Mouse (Mus musculus) embryonic fibroblast, embryonic 13.5 days (primary cell): ENCODE measurements around the gene Ccdc194. TPM values are rescaled to one million over a fixed set of nuclear protein-coding genes. Genes with fewer than 3 reads are reported as not detected.
A peak's percentile ranks its signal among the peaks of the same experiment; 100 is the strongest.
"Not testable (repeated sequence)": the region's sequence is repeated elsewhere in the genome, so short reads cannot be mapped to it uniquely, and the experiment has no call there.

Source experiments
- H3K27ac ChIP-seq: 2 replicates; pipeline ENCODE4 v1.5.1; 2012; ENCODE audit warnings: low read length, control low read depth, inconsistent platforms; ENCODE audit not compliant: insufficient read depth
- H3K4me1 ChIP-seq: 2 replicates; pipeline ENCODE4 v1.6.1; 2011; ENCODE audit warnings: low read length; ENCODE audit not compliant: control insufficient read depth, insufficient read depth
- H3K4me3 ChIP-seq: 2 replicates; pipeline ENCODE4 v1.5.1; 2011; ENCODE audit warnings: mild to moderate bottlenecking, control low read depth, low read length; ENCODE audit not compliant: insufficient read depth
- CTCF ChIP-seq: IDR thresholded peaks from 2 replicates; pipeline ENCODE4 v1.5.1; 2011; ENCODE audit warnings: mild to moderate bottlenecking, control low read depth, low read length, moderate library complexity, borderline replicate concordance; ENCODE audit not compliant: insufficient read depth
- POLR2A ChIP-seq: IDR thresholded peaks from 2 replicates; pipeline ENCODE4 v1.6.1; 2011; ENCODE audit warnings: low read depth, mild to moderate bottlenecking, control low read depth, low read length, moderate library complexity
- polyA plus RNA-seq: library from polyadenylated mRNA; stranded (reverse); fragments of >200 nt; gene quantifications from 2 replicates; pipeline ENCODE4 v1.2.4, GENCODE M21; 2011; ENCODE audit warnings: low read depth; ENCODE audit not compliant: missing spikeins, insufficient read length

Ccdc194 gene
- polyA plus RNA-seq, 1 experiment = not detected

GRCm38 (mm10) chr8:71535663-71536062 lies 10.2 kb upstream of the Ccdc194 start:
- no peak overlapping the region for H3K27ac ChIP-seq
- TF ChIP-seq POLR2A = no peak
- no peak for TF ChIP-seq CTCF
- peak overlapping the region; percentile 59; the same call in 1 of the 2 replicates for H3K4me3 ChIP-seq
- peaks cover 8% of the 10 kb centered on the region for H3K4me1 ChIP-seq

GRCm38 (mm10) chr8:71534263-71534810 lies 8.8 kb upstream of the Ccdc194 start:
- Histone ChIP-seq H3K4me3 (no peak overlapping the region), H3K27ac (no peak overlapping the region), H3K4me1 (peaks cover 8% of the 10 kb centered on the region)
- TF ChIP-seq CTCF (no peak), POLR2A (no peak)

- H3K4me3 ChIP-seq, H3K4me1 ChIP-seq: not testable (repeated sequence)
- H3K27ac ChIP-seq = peak overlapping the region; percentile 52
Measured at GRCm38 (mm10) chr8:71530735-71531467, 5.4 kb upstream of the Ccdc194 start.

- no peak overlapping the region for H3K4me3 ChIP-seq
- H3K4me1 ChIP-seq = no peaks in the 10 kb centered on the region
- no peak for TF ChIP-seq CTCF
- TF ChIP-seq POLR2A = no peak
- H3K27ac ChIP-seq = no peak overlapping the region
Measured at GRCm38 (mm10) chr8:71528362-71529073, 3.0 kb upstream of the Ccdc194 start.

GRCm38 (mm10) chr8:71527162-71527870 lies 1.8 kb upstream of the Ccdc194 start:
- Histone ChIP-seq H3K4me3 (no peak overlapping the region), H3K4me1 (no peaks in the 10 kb centered on the region), H3K27ac (no peak overlapping the region)
- TF ChIP-seq POLR2A (no peak), CTCF (no peak)

GRCm38 (mm10) chr8:71526272-71526671 lies 761 bp upstream of the Ccdc194 start:
- H3K27ac ChIP-seq = no peak overlapping the region
- no peak for TF ChIP-seq POLR2A
- TF ChIP-seq CTCF = no peak
- H3K4me1 ChIP-seq = no peaks in the 10 kb centered on the region
- no peak overlapping the region for H3K4me3 ChIP-seq

GRCm38 (mm10) chr8:71521634-71522033 lies 3.9 kb downstream of the Ccdc194 start:
- no peaks in the 10 kb centered on the region for H3K4me1 ChIP-seq
- no peak overlapping the region for H3K4me3 ChIP-seq
- H3K27ac ChIP-seq = no peak overlapping the region
- TF ChIP-seq CTCF (peak; percentile 95), POLR2A (no peak)

GRCm38 (mm10) chr8:71519037-71519825 lies 6.3 kb downstream of the Ccdc194 start:
- TF ChIP-seq CTCF = peak; percentile 34; the same call in 1 of the 2 replicates
- not testable (repeated sequence) for H3K4me1 ChIP-seq, H3K27ac ChIP-seq, H3K4me3 ChIP-seq

GRCm38 (mm10) chr8:71516786-71517185 lies 8.7 kb downstream of the Ccdc194 start:
- TF ChIP-seq CTCF (no peak), POLR2A (no peak)
- no peaks in the 10 kb centered on the region for H3K4me1 ChIP-seq
- H3K27ac ChIP-seq = no peak overlapping the region
- no peak overlapping the region for H3K4me3 ChIP-seq

- no peak for TF ChIP-seq POLR2A
- TF ChIP-seq CTCF = no peak
- no peak overlapping the region for H3K27ac ChIP-seq
- H3K4me1 ChIP-seq = no peaks in the 10 kb centered on the region
- H3K4me3 ChIP-seq = no peak overlapping the region
Measured at GRCm38 (mm10) chr8:71515043-71515442, 10.5 kb downstream of the Ccdc194 start.
